Mouse (Mus musculus): ENCODE measurements around the gene Zmiz1.

The Zmiz1 gene

DNA sequence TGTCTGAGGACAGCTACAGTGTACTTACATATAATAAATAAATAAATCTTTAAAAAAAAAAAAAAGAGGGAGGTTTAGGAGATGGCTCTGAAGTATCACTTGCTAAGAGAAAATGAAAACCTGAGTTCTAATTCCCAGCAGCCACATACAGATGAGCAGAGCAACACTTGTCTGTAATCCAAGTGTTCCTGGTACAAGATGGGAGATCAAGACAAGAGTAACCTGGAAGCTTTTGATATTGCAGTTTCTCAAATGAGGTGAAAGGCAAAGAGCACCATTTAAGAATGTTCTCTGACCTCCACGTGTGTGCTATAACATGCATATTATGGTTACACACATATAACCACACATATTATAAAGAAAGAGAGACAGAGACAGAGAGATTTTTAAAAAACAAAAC lies 132.4 kb downstream of the Zmiz1 start:
- no peak for DNase-seq (ENCODE audit: low read depth, low spot score)

DNA sequence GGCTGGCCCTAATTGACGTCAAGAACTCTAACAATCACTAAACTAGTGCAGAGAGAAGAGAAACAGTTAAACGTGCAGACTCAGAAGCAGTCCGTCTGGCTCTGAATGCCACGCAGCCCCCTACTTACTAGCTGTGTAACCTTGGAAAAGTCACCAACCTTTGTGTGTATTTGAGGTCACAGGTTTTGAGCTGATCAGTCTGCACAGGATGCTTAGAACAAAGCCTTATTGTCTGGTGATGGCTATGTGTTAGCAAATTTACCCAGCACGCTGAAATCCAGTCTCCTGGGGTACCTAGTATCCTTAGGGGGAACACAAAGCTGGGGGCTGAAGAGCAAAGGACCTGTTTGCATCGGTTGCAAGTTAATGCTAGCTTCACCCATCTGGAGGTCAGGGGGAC lies 133.5 kb downstream of the Zmiz1 start:
- no peak for DNase-seq (ENCODE audit: low read depth, low spot score)

GRCm38 (mm10) chr14:25593876-25594275 lies 134.9 kb downstream of the Zmiz1 start:
- no peak for DNase-seq (ENCODE audit: low read depth, low spot score)

- DNase-seq (ENCODE audit: low read depth, low spot score) = no peak
Observed at GRCm38 (mm10) chr14:25594611-25595010, 135.6 kb downstream of the Zmiz1 start.

DNA sequence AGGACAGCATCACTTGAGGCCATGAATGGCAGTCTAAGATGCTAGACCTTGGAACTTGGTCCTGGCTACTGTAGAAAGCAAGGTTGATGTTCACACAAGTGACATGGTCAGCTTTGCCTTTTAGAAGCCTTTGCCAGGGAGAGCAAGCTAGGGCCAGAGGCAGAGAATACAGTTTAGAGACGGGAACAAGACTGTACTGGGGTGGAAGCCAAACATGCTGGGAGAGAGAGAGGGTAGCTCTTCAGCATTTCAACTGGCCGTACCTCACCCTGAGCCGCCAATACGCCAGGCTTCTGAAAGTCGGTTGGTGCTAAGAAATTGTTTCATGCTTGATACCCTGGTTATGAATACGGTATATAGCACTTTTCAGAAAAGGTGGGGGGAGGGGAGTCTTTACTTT lies 140.0 kb downstream of the Zmiz1 start:
- no peak for DNase-seq (ENCODE audit: low read depth, low spot score)

GRCm38 (mm10) chr14:25599934-25600333 lies 140.9 kb downstream of the Zmiz1 start:
- no peak for DNase-seq (ENCODE audit: low read depth, low spot score)

DNA sequence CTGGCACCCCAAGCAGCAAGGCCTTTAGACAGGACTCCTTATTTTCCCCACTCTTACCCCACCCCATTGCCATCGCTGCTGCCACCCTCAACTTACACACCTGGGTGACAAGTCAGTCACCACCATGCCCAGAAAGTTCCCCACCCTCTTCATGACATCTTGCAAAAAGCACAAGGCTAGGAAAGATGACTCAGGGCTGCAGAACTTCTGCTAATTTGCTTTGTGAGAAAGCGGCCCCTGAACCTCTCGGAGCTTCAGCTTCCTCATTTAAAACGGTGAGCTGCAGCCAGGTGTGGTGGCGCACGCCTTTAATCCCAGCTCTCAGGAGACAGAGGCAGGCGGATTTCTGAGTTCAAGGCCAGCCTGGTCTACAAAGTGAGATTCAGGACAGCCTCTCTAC lies 141.4 kb downstream of the Zmiz1 start:
- no peak for DNase-seq (ENCODE audit: low read depth, low spot score)

DNA sequence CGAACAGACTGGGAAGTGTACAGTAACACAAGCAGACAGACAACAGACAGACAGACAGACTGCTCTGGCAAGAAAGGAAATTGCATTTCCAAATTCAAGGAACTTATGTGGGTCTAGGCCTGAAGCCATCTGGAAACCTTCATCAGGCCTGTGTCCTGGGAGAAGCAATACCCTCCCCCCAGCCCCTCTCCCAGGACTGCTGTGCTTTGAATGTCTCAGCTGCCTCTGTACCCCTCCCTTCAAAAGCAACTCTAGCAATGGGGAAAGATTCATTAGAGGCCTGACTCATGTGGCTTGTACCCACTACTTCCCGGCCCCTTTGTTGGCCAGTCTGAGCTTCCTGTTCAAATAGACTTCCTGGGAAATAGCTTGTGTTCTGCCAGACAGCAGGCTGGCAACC lies 142.0 kb downstream of the Zmiz1 start:
- no peak for DNase-seq (ENCODE audit: low read depth, low spot score)

DNA sequence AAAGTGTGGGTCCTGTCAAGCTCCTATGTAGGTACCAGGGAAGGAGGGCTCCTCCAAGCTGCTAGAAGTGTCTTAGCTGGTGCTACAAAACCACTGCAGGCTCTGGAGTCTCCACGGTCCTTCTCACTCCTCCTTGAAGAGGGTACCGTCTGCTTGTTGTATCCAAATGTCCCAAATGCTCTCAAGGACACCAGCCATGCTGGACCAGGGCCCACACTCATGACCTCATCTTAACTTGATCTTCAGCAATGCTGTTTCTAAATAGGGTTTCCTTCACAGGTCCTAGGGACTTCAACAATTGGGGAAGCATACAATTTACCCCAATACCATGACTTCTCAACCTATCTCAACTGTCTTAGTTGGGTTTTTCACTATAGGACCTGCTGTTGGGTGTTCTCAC lies 143.0 kb downstream of the Zmiz1 start:
- no peak for DNase-seq (ENCODE audit: low read depth, low spot score)

GRCm38 (mm10) chr14:25604395-25605142 lies 145.6 kb downstream of the Zmiz1 start:
- DNase-seq (ENCODE audit: low read depth, low spot score) = no peak

DNA sequence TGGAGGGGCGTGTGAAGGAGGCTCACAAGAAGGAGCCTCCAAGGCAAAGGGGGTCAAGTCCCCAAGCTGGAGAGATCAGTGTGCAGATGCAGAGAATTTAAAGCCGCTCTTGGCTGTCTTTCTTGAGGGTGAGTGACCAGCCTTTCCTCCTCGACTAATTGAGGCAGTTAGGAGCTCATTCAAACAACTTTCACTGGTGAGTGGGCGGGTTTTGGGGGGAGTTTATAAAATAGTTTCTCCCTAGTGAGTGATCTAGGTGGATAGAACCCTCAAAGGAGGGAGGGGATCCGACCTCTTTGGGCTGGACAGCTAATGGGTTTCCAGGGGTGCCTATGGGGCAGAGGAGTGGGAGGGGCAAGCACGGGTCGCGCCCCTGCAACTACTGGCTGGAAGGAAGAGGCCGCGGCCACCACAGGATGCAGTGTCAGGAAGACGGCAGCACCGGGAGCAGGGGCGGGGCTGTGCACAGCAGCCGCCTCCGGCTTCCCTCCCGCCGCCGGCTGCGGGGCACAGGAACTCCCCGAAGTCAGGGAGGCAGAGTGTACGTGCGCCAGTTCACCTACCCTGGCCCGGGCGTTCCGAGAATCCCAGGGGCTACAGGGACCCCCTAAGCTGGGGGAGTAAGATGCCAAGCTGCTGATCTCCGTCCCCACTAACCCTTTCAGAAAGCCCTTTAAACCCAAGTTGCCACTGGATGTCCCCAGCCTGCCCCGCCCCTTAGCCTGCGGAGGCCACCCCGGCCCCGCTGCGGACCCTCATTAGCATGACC lies 147.6 kb downstream of the Zmiz1 start:
- DNase-seq (ENCODE audit: low read depth, low spot score) = no peak

DNA sequence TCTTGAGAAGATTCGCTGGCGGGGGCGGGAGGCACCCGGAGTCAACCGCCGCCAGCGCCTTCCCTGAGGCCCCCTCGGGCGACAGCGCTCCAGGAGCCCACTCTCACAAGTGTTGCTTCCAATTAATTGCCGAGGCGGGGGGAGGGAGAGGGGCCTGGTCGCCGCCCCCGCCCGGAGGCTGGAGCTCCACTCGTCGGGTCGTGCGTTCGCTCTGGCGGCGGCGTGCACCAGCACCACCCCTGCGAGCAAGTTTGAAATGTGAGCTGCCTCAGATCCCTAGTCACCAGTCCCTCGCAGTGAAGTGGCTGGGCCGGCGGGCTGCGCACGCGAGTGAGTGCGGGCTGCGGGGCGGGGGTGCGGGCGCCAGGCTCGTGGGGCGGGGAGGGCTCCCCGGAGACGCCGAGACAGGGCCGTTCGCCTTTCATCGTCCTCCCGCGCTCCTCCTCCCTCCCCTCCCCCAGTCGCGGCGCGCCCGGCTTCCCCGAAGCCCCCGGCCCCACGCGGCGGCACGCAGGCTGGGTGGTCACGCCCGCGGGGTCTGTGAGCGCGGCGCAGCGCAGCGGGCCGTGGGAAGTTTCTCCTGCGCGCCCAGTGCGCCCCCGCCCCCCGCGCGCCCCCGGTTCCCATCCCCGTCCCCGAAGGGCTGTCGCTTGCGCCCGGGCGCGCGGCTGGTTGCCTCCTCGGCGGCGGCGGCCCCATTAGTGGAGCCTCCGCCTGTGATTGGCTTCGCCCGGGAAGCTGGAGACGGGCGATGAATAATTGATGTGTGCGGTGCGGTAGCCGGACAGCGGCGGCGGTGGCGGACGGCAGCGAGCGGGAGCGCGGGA lies 148.4 kb downstream of the Zmiz1 start:
- DNase-seq (ENCODE audit: low read depth, low spot score) = no peak

DNA sequence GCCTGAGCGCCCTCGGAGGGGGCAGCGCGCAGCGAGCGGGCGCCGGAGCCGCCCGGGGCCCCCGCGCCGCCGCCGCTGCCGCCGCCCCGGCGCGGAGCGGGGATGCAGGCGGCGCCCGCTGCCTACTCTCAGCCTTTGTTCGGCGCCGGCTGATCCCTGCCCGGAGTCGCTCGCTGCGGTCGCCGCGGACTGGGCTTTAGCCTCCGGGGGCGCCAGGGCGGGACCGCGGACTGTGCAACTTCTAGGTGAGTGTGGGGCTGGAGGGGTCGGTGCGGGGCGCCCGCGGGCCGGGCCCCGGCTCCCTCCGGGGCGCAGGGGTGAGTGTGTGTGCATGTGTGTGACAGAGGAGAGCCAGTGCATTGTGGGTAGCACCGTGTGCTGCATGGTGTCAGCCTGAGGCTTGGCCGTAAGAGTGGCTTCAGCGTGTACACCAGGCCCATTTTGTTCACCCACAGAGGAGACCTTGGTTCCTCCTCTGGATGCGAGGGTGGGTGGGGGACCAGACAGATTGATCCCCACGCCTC lies 149.0 kb downstream of the Zmiz1 start:
- DNase-seq (ENCODE audit: low read depth, low spot score) = no peak

GRCm38 (mm10) chr14:25608618-25609017 lies 149.6 kb downstream of the Zmiz1 start:
- no peak for DNase-seq (ENCODE audit: low read depth, low spot score)

DNA sequence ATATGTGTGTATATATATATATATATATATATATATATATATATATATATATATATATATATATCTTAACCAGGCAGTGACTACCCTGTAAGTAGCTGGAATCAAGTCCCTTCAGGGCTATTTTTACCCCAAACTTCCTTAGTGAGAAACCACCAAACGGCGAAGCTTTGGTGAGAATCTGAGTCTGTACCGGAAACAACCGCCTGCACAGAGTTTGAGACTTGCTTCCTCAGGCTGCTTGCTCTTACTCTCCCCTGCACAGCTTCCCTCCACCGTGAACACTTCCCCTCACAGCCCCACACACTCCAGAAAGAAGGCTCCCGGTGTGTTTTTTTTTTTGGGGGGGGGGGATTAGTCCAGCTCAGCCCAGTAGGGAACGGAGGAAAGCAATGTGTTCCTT lies 150.4 kb downstream of the Zmiz1 start:
- DNase-seq (ENCODE audit: low read depth, low spot score) = no peak

DNA sequence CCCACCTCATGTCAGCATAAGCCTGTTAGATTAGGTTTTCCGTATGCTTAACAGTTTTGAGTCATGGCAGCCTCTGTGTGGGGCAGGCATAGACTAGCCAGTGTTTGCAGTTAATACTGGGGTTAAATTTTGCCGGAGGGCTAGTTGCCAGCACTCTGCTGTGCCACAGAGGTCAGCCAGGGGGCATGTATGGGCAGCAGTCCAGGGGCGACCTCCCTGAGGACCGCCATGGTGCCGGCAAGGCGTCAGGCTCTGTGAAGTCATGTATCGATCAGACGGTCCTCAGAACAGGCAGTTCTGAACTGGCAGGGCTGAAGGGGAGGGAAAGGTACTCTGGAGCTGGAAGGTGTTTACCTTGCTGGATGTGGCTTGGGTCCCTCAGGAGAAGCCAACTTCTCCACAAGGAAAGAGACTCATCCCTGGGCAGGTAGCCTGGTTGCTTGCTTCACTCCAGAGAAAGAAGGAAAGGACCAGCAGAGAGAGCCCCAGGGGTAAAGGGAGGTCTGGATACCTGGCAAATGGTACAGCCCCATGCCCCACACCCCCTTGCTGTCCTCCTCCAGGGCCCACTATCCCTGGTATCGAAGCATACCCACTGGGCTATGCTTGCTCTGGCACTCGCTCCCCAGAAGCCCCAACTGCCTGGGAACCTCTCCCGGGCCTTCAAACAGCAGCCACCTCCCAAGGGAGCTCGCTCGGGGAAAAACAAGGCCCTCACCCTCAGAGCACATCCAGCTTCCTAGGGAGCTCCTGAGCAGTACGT lies 151.6 kb downstream of the Zmiz1 start:
- DNase-seq (ENCODE audit: low read depth, low spot score) = no peak

- no peak for DNase-seq (ENCODE audit: low read depth, low spot score)
Observed at GRCm38 (mm10) chr14:25611159-25611697, 152.2 kb downstream of the Zmiz1 start.

DNA sequence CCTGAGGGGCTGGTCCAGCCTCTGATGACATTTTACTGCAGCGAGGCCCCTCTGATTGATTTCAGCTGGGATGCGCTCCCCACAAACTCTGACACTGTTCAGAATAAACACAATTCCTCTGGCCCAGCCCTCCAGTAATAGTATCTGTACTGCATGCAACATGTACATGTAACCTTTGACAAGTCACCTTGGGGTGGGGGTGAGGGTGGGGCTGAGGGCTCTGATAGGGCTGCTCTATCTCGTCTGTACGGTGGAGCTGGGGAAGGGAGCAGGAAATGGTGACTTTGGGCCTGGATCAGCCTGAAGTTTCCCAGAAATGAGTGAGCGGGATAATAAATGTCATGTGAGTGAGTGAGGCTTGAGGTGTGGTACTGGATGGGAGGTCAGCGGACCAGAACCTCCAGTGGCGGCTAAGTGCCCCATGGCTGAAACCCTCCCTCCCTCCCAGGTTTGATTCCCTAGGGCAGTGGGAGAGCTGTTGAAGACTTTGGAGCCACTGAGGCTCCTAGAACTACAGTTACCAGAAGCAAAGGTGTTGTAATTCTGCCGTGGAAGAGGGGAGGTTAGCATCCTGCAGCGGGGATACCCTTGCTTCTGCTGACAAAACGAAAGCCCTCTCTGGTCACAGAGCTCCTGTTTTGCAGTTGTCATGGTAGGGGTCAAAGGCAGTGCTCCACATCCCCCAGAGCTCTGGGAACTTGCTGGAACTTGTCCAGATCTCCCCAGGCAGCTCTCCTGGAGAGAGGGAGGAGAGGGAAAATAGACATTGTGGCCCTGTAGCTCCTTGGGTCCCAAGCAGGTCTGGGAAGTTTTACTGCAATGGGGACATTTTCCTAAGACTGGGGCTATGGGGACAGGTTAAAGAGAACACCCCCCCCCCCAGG lies 153.1 kb downstream of the Zmiz1 start:
- no peak for DNase-seq (ENCODE audit: low read depth, low spot score)

GRCm38 (mm10) chr14:25613942-25614575 lies 155.1 kb downstream of the Zmiz1 start:
- DNase-seq (ENCODE audit: low read depth, low spot score) = no peak

DNA sequence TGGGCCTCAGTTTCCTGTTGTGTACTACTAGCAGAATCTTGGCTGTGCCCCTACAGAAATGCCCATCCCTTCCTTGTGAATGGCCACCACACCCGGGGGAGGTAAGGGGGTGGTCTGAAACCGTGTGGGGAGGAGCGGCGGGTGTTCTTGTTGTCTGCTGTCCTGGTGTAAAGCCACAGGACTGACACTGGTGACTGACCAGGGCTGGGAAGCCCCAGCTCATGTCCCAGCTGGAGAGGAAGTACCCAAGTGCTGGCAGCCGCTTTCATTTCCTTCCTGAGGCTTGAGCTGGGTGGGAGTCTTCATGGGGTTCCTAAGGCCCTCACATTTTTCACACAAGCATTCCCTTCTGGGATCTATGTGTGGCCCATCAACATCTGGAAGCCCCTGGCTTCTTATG lies 155.7 kb downstream of the Zmiz1 start:
- DNase-seq (ENCODE audit: low read depth, low spot score) = no peak
